Mouse (Mus musculus): ENCODE results near the gene Gm13769.
"Not testable (repeated sequence)": the region's sequence is repeated elsewhere in the genome, so short reads cannot be mapped to it uniquely, and the experiment has no call there.

DNA sequence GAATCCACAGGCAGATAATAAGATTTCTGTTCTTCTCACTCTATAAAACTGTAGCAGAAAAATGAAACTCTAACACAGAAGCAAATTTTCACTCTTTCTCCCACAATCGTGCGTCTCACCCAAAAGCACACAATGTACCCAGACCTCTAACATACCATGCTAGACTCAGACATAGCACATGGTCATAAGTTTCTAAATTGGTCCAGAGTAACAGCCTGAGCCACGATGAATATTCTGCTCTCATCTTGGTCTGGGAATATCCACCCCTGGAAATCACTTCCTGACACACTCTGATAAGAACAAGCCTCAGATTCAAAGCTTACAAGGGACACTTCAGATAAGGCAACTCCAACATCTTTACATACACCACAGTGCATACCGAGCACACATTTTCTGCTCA is 38.2 kb downstream of the Gm13769 start:
- TF ChIP-seq POLR2A (IDR thresholded peaks at IDR 0.05; ENCODE audit: borderline replicate concordance, low read depth, low read length); CTCF (IDR thresholded peaks at IDR 0.05; ENCODE audit: low read depth, low read length): not testable (repeated sequence)
